In genomic region chr1:158193968-158194565, GRCm38 (mm10) we compare ENCODE assay signal across 26 mouse cellular contexts.
DNase-seq lines count a peak whose midpoint lies in the region; ATAC-seq and TF ChIP-seq lines count a peak whose summit lies in the region.
"Had no signal": no experiment of that assay in that cellular context is flagged by ENCODE, and none has a peak within 500 bp of the region (broad histone marks: within the 10 kb centered on the region; RNA-seq: fewer than 3 reads in every experiment).

No protein-coding gene starts in this region.

- peak; percentile 92 for ATAC-seq in kidney, embryonic 16.5 days (ENCODE audit: low FRiP score, low TSS enrichment)
- ATAC-seq: CD4-positive, CD25-positive, alpha-beta regulatory T cell, adult 4 months; forebrain, embryonic 14.5 days; intestine, postnatal 0 days had no signal

- H3K27ac ChIP-seq in gastrocnemius, adult 2 months: no peak overlapping the region
- no peak overlapping the region for H3K27ac ChIP-seq in kidney, embryonic 16.5 days (ENCODE audit: low read length)
- H3K27ac ChIP-seq: embryonic facial prominence, embryonic 15.5 days; liver, embryonic 13.5 days; stomach, embryonic 15.5 days had no signal

- H3K36me3 ChIP-seq in kidney, embryonic 16.5 days (ENCODE audit: insufficient read depth, low read length): no peaks in the 10 kb centered on the region
- H3K36me3 ChIP-seq: embryonic facial prominence, embryonic 15.5 days; heart, embryonic 12.5 days; liver, embryonic 13.5 days; stomach, embryonic 15.5 days had no signal

- no peaks in the 10 kb centered on the region for H3K4me1 ChIP-seq in kidney, embryonic 16.5 days (ENCODE audit: insufficient read depth, low read length)
- H3K4me1 ChIP-seq: heart, embryonic 12.5 days; liver, embryonic 13.5 days; stomach, embryonic 15.5 days had no signal

- H3K9me3 ChIP-seq in kidney, embryonic 16.5 days (ENCODE audit: low read length): no peaks in the 10 kb centered on the region
- H3K9me3 ChIP-seq: embryonic facial prominence, embryonic 15.5 days; heart, embryonic 12.5 days; liver, embryonic 13.5 days; stomach, embryonic 15.5 days had no signal

- no peaks in the 10 kb centered on the region for H3K27me3 ChIP-seq in kidney, embryonic 16.5 days (ENCODE audit: insufficient read depth, low read length)
- H3K27me3 ChIP-seq: embryonic facial prominence, embryonic 15.5 days; heart, embryonic 12.5 days; liver, embryonic 13.5 days; stomach, embryonic 15.5 days had no signal

- no peak overlapping the region for H3K4me2 ChIP-seq in kidney, embryonic 16.5 days (replicated peaks; ENCODE audit: low read depth, low read length)
- H3K4me2 ChIP-seq: embryonic facial prominence, embryonic 15.5 days; heart, embryonic 12.5 days; liver, embryonic 13.5 days; midbrain, embryonic 11.5 days; stomach, embryonic 15.5 days had no signal

- H3K4me3 ChIP-seq in gastrocnemius, adult 2 months: no peak overlapping the region
- no peak overlapping the region for H3K4me3 ChIP-seq in kidney, embryonic 16.5 days (ENCODE audit: low read length)
- H3K4me3 ChIP-seq: embryonic facial prominence, embryonic 15.5 days; heart, embryonic 12.5 days; left cerebral cortex, adult 2 months; liver, embryonic 13.5 days; stomach, embryonic 15.5 days had no signal

- no peak for TF ChIP-seq CTCF in gastrocnemius, adult 2 months (IDR thresholded peaks at IDR 0.05)

- 30% methylated on average over 12 of the region's 12 CpGs for WGBS in kidney, embryonic 16.5 days

- intact Hi-C loops in gastrocnemius, adult 2 months (cut with DNase I): no loop called here

- DNase-seq in gastrocnemius, adult 2 months: peak; percentile 18
- no peak for DNase-seq in gastrocnemius, adult 18-20 months (ENCODE audit: low spot score)
- no peak for DNase-seq in kidney, adult 11 months
- DNase-seq in retina, postnatal 1 day: peak; percentile 30
- no peak for DNase-seq in retina, embryonic 14.5 days (ENCODE audit: low spot score)
- DNase-seq in testis, postnatal 14 days (ENCODE audit: low spot score): no peak
- DNase-seq: adrenal gland, postnatal 25 days; cerebellum, adult 8-10 months; gastrocnemius, postnatal 14 days; heart, adult 11 months; heart, postnatal 10 days; liver, embryonic 13.5 days; lung, adult 2 months; lung, postnatal 14 days; right cerebral cortex, adult 18-20 months; thymus, adult 18-20 months; thymus, postnatal 36 days had no signal

- no peak overlapping the region for H3K9ac ChIP-seq in kidney, embryonic 16.5 days (replicated peaks; ENCODE audit: low read length)
- H3K9ac ChIP-seq: embryonic facial prominence, embryonic 15.5 days; heart, embryonic 12.5 days; liver, embryonic 13.5 days; stomach, embryonic 15.5 days had no signal

Comparison
In these comparisons a context has a peak if more than half of its experiments do, and no peak if none do; other contexts are left out.
1. DNase-seq: peak in gastrocnemius, adult 2 months (single experiment) and retina, postnatal 1 day (single experiment); none in gastrocnemius, adult 18-20 months (single experiment), kidney, adult 11 months (single experiment), retina, embryonic 14.5 days (single experiment) and testis, postnatal 14 days (single experiment).